Mouse (Mus musculus) limb, embryonic 15.5 days (tissue): Measurements from ENCODE around the gene Rab31. TPM values are rescaled to one million over a fixed set of nuclear protein-coding genes. Genes with fewer than 3 reads are reported as not detected.
A peak's percentile ranks its signal among the peaks of the same experiment; 100 is the strongest.

Experiments used
- ATAC-seq: fragments of 200-750 bp; cut with Nextera tagmentation; 2 replicates; pipeline ENCODE4 v1.8.0; 2017; ENCODE audit warnings: low read depth, moderate TSS enrichment; ENCODE audit not compliant: insufficient number of reproducible peaks, low FRiP score, low TSS enrichment
- H3K27ac ChIP-seq: fragments of 300-500 bp; sonication (generic); 2 replicates; pipeline ENCODE4 v1.5.1; 2015; ENCODE audit warnings: moderate library complexity, mild to moderate bottlenecking, inconsistent platforms
- H3K27me3 ChIP-seq: fragments of 300-500 bp; sonication (generic); 2 replicates; pipeline ENCODE4 v1.6.1; 2015; ENCODE audit warnings: inconsistent platforms
- H3K36me3 ChIP-seq: fragments of 300-500 bp; sonication (generic); 2 replicates; pipeline ENCODE4 v1.6.1; 2015; ENCODE audit warnings: inconsistent platforms
- H3K4me1 ChIP-seq: fragments of 300-500 bp; sonication (generic); 2 replicates; pipeline ENCODE4 v1.6.1; 2015; ENCODE audit warnings: inconsistent platforms
- H3K4me2 ChIP-seq: fragments of 300-500 bp; sonication (generic); 2 replicates; pipeline ENCODE4 v1.6.1; 2015; ENCODE audit warnings: mild to moderate bottlenecking, inconsistent platforms
- H3K4me3 ChIP-seq: fragments of 300-500 bp; sonication (generic); 2 replicates; pipeline ENCODE4 v1.5.1; 2015; ENCODE audit warnings: mild to moderate bottlenecking, inconsistent platforms
- H3K9ac ChIP-seq: fragments of 300-500 bp; sonication (generic); 2 replicates; pipeline ENCODE4 v1.6.1; 2015; ENCODE audit warnings: inconsistent platforms
- H3K9me3 ChIP-seq: fragments of 300-500 bp; sonication (generic); 2 replicates; pipeline ENCODE4 v1.6.1; 2016; ENCODE audit warnings: inconsistent platforms
- WGBS: fragments of 180-500 bp; shearing (Covaris S2); methylation state at CpG from one replicate; pipeline ENCODE4 v1.1.7; 2015; 5-methylcytosine and 5-hydroxymethylcytosine counted together
- polyA plus RNA-seq: library from polyadenylated mRNA; unstranded; fragments of >200 nt; fragmentation: Nextera tagmentation; extraction: Ambion mirVana; gene quantifications from 2 replicates; pipeline ENCODE4 v1.2.1, GENCODE M21; 2015

Gene Rab31
- polyA plus RNA-seq, 1 experiment from 2014 or later: 54.1 TPM

GRCm38 (mm10) chr17:65782551-65783141 is 10.1 kb upstream of the Rab31 start, which contains the start of gene Ppp4r1:
TSS of gene Ppp4r1 (plus strand) at chr17:65782573.
- Histone ChIP-seq H3K27ac (peak within 1 kb of the TSS; percentile 99), H3K36me3 (peaks cover 6% of the 10 kb centered on the region; the same call in 1 of the 2 replicates), H3K27me3 (no peaks in the 10 kb centered on the region), H3K9me3 (no peaks in the 10 kb centered on the region), H3K9ac (peak within 1 kb of the TSS; percentile 98), H3K4me3 (peak within 1 kb of the TSS; percentile 85), H3K4me2 (peak within 1 kb of the TSS; percentile 66), H3K4me1 (peaks cover 12% of the 10 kb centered on the region; the same call in 1 of the 2 replicates)
- peak; percentile 88 for ATAC-seq
- WGBS: under 1% methylated on average over 69 of the region's 81 CpGs

- no peak overlapping the region for H3K4me3 ChIP-seq
- 95% methylated on average over 2 of the region's 2 CpGs for WGBS
Observed at GRCm38 (mm10) chr17:65780970-65781369, 8.4 kb upstream of the Rab31 start.

DNA sequence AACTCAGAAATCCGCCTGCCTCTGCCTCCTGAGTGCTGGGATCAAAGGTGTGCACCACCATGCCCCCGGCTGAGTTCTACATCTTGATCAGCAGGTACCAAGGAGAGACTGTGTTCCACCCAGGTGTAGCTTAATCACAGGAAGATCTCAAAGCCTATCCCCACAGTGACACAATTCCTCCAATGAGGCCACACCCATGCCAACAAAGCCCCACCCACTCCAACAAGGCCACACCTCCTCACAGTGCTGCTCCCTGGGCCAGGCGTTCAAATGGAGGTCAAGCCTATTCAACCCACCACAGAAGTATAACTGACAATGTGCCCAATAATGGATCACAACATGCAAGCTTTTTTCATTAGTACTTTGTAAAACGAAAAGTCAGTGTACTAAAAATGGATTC is 4.9 kb upstream of the Rab31 start:
- Histone ChIP-seq H3K4me3 (no peak overlapping the region), H3K36me3 (no peaks in the 10 kb centered on the region), H3K27ac (no peak overlapping the region), H3K4me2 (no peak overlapping the region), H3K9me3 (no peaks in the 10 kb centered on the region), H3K27me3 (no peaks in the 10 kb centered on the region), H3K4me1 (peaks cover 15% of the 10 kb centered on the region), H3K9ac (no peak overlapping the region)
- ATAC-seq: no peak
- WGBS: 91% methylated on average over 4 of the region's 4 CpGs

More at GRCm38 (mm10) chr17:65780970-65781369, 8.4 kb upstream of the Rab31 start:
- no peaks in the 10 kb centered on the region for H3K27me3 ChIP-seq
- H3K36me3 ChIP-seq: peaks cover 3% of the 10 kb centered on the region; the same call in 1 of the 2 replicates
- ATAC-seq: no peak
- H3K4me1 ChIP-seq: peaks cover 12% of the 10 kb centered on the region; the same call in 1 of the 2 replicates
- H3K9ac ChIP-seq: no peak overlapping the region
- no peak overlapping the region for H3K27ac ChIP-seq
- no peaks in the 10 kb centered on the region for H3K9me3 ChIP-seq
- H3K4me2 ChIP-seq: no peak overlapping the region

DNA sequence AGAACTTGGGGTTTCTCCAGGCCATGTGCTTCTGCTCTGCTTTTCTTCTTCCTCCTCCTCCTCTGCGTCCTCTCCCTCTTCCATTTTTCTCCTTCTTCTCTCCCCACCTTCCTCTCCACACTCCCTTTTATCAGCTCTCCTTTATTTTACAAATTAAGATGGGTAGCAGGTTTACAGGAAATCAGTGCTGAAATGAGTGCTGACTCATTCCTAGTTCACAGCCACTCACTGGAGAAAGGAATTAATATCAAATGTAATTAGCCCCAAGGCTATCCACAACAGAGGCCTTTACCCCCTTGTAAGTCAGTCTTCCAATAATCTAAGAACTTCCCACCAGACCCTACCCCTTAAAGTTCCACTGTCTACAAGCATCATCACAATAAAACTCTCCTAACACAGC is 3.7 kb upstream of the Rab31 start:
- 95% methylated on average over 1 of the region's 1 CpGs for WGBS

GRCm38 (mm10) chr17:65774439-65774838 is 1.9 kb upstream of the Rab31 start:
- H3K9ac ChIP-seq: no peak overlapping the region
- no peaks in the 10 kb centered on the region for H3K36me3 ChIP-seq
- no peak overlapping the region for H3K4me2 ChIP-seq
- H3K27me3 ChIP-seq: no peaks in the 10 kb centered on the region
- H3K4me3 ChIP-seq: no peak overlapping the region
- no peak overlapping the region for H3K27ac ChIP-seq
- no peaks in the 10 kb centered on the region for H3K9me3 ChIP-seq
- 49% methylated on average over 7 of the region's 7 CpGs for WGBS
- no peak for ATAC-seq
- peaks cover 32% of the 10 kb centered on the region for H3K4me1 ChIP-seq

More for the DNA sequence above, 3.7 kb upstream of the Rab31 start:
- Histone ChIP-seq H3K27me3 (no peaks in the 10 kb centered on the region), H3K4me1 (peaks cover 22% of the 10 kb centered on the region), H3K4me2 (no peak overlapping the region), H3K9me3 (no peaks in the 10 kb centered on the region), H3K27ac (no peak overlapping the region), H3K4me3 (no peak overlapping the region), H3K36me3 (no peaks in the 10 kb centered on the region), H3K9ac (no peak overlapping the region)
- ATAC-seq: no peak

GRCm38 (mm10) chr17:65773617-65774016 is 1.1 kb upstream of the Rab31 start:
- Histone ChIP-seq H3K27me3 (no peaks in the 10 kb centered on the region), H3K36me3 (no peaks in the 10 kb centered on the region), H3K9me3 (no peaks in the 10 kb centered on the region), H3K27ac (no peak overlapping the region), H3K4me1 (peaks cover 36% of the 10 kb centered on the region), H3K4me3 (no peak overlapping the region), H3K4me2 (no peak overlapping the region), H3K9ac (no peak overlapping the region)
- WGBS: 56% methylated on average over 4 of the region's 4 CpGs
- ATAC-seq: no peak

- Histone ChIP-seq H3K27ac (peak overlapping the region; percentile 69), H3K27me3 (no peaks in the 10 kb centered on the region), H3K4me2 (peak overlapping the region; percentile 83), H3K9me3 (no peaks in the 10 kb centered on the region), H3K4me3 (peak overlapping the region; percentile 63), H3K4me1 (peaks cover 39% of the 10 kb centered on the region), H3K36me3 (no peaks in the 10 kb centered on the region), H3K9ac (peak overlapping the region; percentile 73; the same call in 1 of the 2 replicates)
- no peak for ATAC-seq
- 20% methylated on average over 17 of the region's 17 CpGs for WGBS
Observed at GRCm38 (mm10) chr17:65770982-65771915, 1.3 kb downstream of the Rab31 start.

GRCm38 (mm10) chr17:65768486-65768885 is 4.1 kb downstream of the Rab31 start:
- H3K4me3 ChIP-seq: no peak overlapping the region
- ATAC-seq: no peak; the same call in 1 of the 2 replicates
- H3K4me2 ChIP-seq: no peak overlapping the region
- peaks cover 36% of the 10 kb centered on the region for H3K4me1 ChIP-seq
- H3K27me3 ChIP-seq: no peaks in the 10 kb centered on the region
- no peaks in the 10 kb centered on the region for H3K36me3 ChIP-seq
- no peak overlapping the region for H3K9ac ChIP-seq
- H3K9me3 ChIP-seq: no peaks in the 10 kb centered on the region
- 63% methylated on average over 5 of the region's 5 CpGs for WGBS
- H3K27ac ChIP-seq: no peak overlapping the region

- Histone ChIP-seq H3K27me3 (no peaks in the 10 kb centered on the region), H3K9ac (no peak overlapping the region), H3K27ac (no peak overlapping the region), H3K36me3 (no peaks in the 10 kb centered on the region), H3K9me3 (no peaks in the 10 kb centered on the region), H3K4me1 (no peaks in the 10 kb centered on the region), H3K4me3 (no peak overlapping the region), H3K4me2 (no peak overlapping the region)
- ATAC-seq: no peak
- WGBS: 95% methylated on average over 14 of the region's 14 CpGs
Observed at GRCm38 (mm10) chr17:65763221-65763620, 9.3 kb downstream of the Rab31 start.

- Histone ChIP-seq H3K9ac (no peak overlapping the region), H3K4me1 (no peaks in the 10 kb centered on the region), H3K4me2 (no peak overlapping the region), H3K27me3 (no peaks in the 10 kb centered on the region), H3K36me3 (peaks cover 4% of the 10 kb centered on the region; the same call in 1 of the 2 replicates), H3K27ac (no peak overlapping the region), H3K9me3 (peaks cover 5% of the 10 kb centered on the region; the same call in 1 of the 2 replicates), H3K4me3 (no peak overlapping the region)
- no peak for ATAC-seq
- WGBS: 60% methylated on average over 6 of the region's 6 CpGs
Observed at GRCm38 (mm10) chr17:65757150-65757549, 15.4 kb downstream of the Rab31 start.

GRCm38 (mm10) chr17:65755857-65756256 is 16.7 kb downstream of the Rab31 start:
- no peak overlapping the region for H3K4me3 ChIP-seq
- H3K4me2 ChIP-seq: no peak overlapping the region
- 94% methylated on average over 3 of the region's 3 CpGs for WGBS
- no peak for ATAC-seq
- H3K9ac ChIP-seq: no peak overlapping the region
- no peaks in the 10 kb centered on the region for H3K27me3 ChIP-seq
- peaks cover 5% of the 10 kb centered on the region; the same call in 1 of the 2 replicates for H3K9me3 ChIP-seq
- peaks cover 4% of the 10 kb centered on the region; the same call in 1 of the 2 replicates for H3K36me3 ChIP-seq
- no peak overlapping the region for H3K27ac ChIP-seq
- H3K4me1 ChIP-seq: no peaks in the 10 kb centered on the region

GRCm38 (mm10) chr17:65753130-65753529 is 19.4 kb downstream of the Rab31 start:
- Histone ChIP-seq H3K27ac (no peak overlapping the region), H3K4me3 (no peak overlapping the region), H3K4me2 (no peak overlapping the region), H3K9ac (no peak overlapping the region), H3K36me3 (peaks cover 4% of the 10 kb centered on the region; the same call in 1 of the 2 replicates), H3K4me1 (no peaks in the 10 kb centered on the region), H3K27me3 (no peaks in the 10 kb centered on the region), H3K9me3 (peaks cover 5% of the 10 kb centered on the region; the same call in 1 of the 2 replicates)
- ATAC-seq: no peak
- 94% methylated on average over 6 of the region's 6 CpGs for WGBS
